Mouse (Mus musculus) gonadal fat pad, adult 2 months (tissue): ENCODE data around the gene Gpd2. TPM values are rescaled to one million over a fixed set of nuclear protein-coding genes. Genes with fewer than 3 reads are reported as not detected.

ENCODE experiments used
- DNase-seq: peaks from one replicate; pipeline ENCODE4 v3.0.0-alpha.2; 2012; ENCODE audit warnings: low read depth
- polyA plus RNA-seq: library from polyadenylated mRNA; depleted of rRNA; stranded (reverse); fragments of >200 nt; gene quantifications from 2 replicates; pipeline ENCODE4 v1.2.3, GENCODE M21; 2012; rRNA removed

Gene Gpd2
- polyA plus RNA-seq, 1 experiment = 9.6 TPM

GRCm38 (mm10) chr2:57384625-57385024 lies 147.2 kb downstream of the Gpd2 start:
- no peak for DNase-seq

- DNase-seq = no peak
These were observed 150.4 kb downstream of the Gpd2 start for GRCm38 (mm10) chr2:57387816-57388215.

- DNase-seq = no peak
These were observed 157.6 kb downstream of the Gpd2 start for GRCm38 (mm10) chr2:57395071-57395470.

GRCm38 (mm10) chr2:57396061-57396460 lies 158.6 kb downstream of the Gpd2 start:
- no peak for DNase-seq

- DNase-seq = no peak
These were observed 160.3 kb downstream of the Gpd2 start for GRCm38 (mm10) chr2:57397727-57398126.

- DNase-seq = no peak
These were observed 170.1 kb downstream of the Gpd2 start for GRCm38 (mm10) chr2:57407414-57408019.

- DNase-seq = no peak
These were observed 171.0 kb downstream of the Gpd2 start for GRCm38 (mm10) chr2:57408413-57408812.

GRCm38 (mm10) chr2:57411551-57411950 lies 174.1 kb downstream of the Gpd2 start:
- no peak for DNase-seq

GRCm38 (mm10) chr2:57414550-57415160 lies 177.2 kb downstream of the Gpd2 start:
- DNase-seq = peak; percentile 38

- no peak for DNase-seq
These were observed 179.3 kb downstream of the Gpd2 start for GRCm38 (mm10) chr2:57416711-57417110.

Other genes starting within 250 kb of the Gpd2 start
- 0.74 and 1.6 TPM in 2 replicates for gene Nr4a2, start 113.6 kb upstream of the Gpd2 start, polyA plus RNA-seq